Mouse (Mus musculus) megakaryocyte-erythroid progenitor cell, adult 5-6 weeks (primary cell): Measurements from ENCODE around the gene Csad. TPM values are rescaled to one million over a fixed set of nuclear protein-coding genes. Genes with fewer than 3 reads are reported as not detected.

ENCODE experiments used
- ATAC-seq: replicated peaks from 2 replicates; pipeline ENCODE4 v1.8.0; 2016; ENCODE audit warnings: mild to moderate bottlenecking, inconsistent platforms; ENCODE audit not compliant: severe bottlenecking, poor library complexity, low FRiP score, low TSS enrichment
- total RNA-seq, 2 experiments: library from RNA; stranded (forward) in 1 of 2; stranded (reverse) in 1 of 2; fragments of 200-1000, 215-1000 nt in 1 of 2; fragments of >200 nt in 1 of 2; fragmentation: Nextera tagmentation in 1 of 2; gene quantifications; 2 replicates each; pipeline ENCODE4 v1.2.3; 2014 to 2017

Csad gene
- total RNA-seq, 2 experiments from 2014 or later: 21.4 to 33.8 TPM

GRCm38 (mm10) chr15:102142914-102143912 is 61.3 kb downstream of the Csad start:
- ATAC-seq: no peak

- no peak for ATAC-seq
These were observed 63.4 kb downstream of the Csad start for GRCm38 (mm10) chr15:102141120-102141519.

- ATAC-seq: peak; percentile 98
These were observed 68.3 kb downstream of the Csad start, which contains the start of gene Spryd3 for GRCm38 (mm10) chr15:102136129-102136758. TSS of gene Spryd3 (minus strand) at chr15:102136234.

GRCm38 (mm10) chr15:102135522-102136128 is 68.9 kb downstream of the Csad start:
- ATAC-seq: peak; percentile 12

- peak; percentile 51; the same call in 1 of the 2 replicates for ATAC-seq
These were observed 69.8 kb downstream of the Csad start for GRCm38 (mm10) chr15:102134709-102135108.

GRCm38 (mm10) chr15:102133314-102133713 is 71.2 kb downstream of the Csad start:
- ATAC-seq: no peak

Other genes with a start within 250 kb of the Csad start
- 0.17 and 1.5 TPM in 2 replicates for gene Krt8, start 200.2 kb downstream of the Csad start, total RNA-seq (2014; fragmentation: Nextera tagmentation)
- gene Krt8, start 200.2 kb downstream of the Csad start, total RNA-seq (2017): 0.27 TPM in 1 of 2 replicates, not detected in the other
- gene Krt18, start 176.5 kb downstream of the Csad start, total RNA-seq (2014; fragmentation: Nextera tagmentation): 8.3 TPM in 1 of 2 replicates, not detected in the other
- gene Krt18, start 176.5 kb downstream of the Csad start, total RNA-seq (2017): 7.2 and 11.5 TPM in 2 replicates
- 328 and 355 TPM in 2 replicates for gene Eif4b, start 131.0 kb downstream of the Csad start, total RNA-seq (2014; fragmentation: Nextera tagmentation)
- 527 and 549 TPM in 2 replicates for gene Eif4b, start 131.0 kb downstream of the Csad start, total RNA-seq (2017)
- gene Tns2, start 104.3 kb downstream of the Csad start, total RNA-seq (2014; fragmentation: Nextera tagmentation): not detected in 2 replicates
- not detected in 2 replicates for gene Tns2, start 104.3 kb downstream of the Csad start, total RNA-seq (2017)
- 19.6 and 21.5 TPM in 2 replicates for gene Spryd3, start 68.5 kb downstream of the Csad start, total RNA-seq (2014; fragmentation: Nextera tagmentation)
- gene Spryd3, start 68.5 kb downstream of the Csad start, total RNA-seq (2017): 14.4 and 18.7 TPM in 2 replicates
- not detected in 2 replicates for gene Igfbp6, start 60.4 kb downstream of the Csad start, total RNA-seq (2014; fragmentation: Nextera tagmentation)
- gene Igfbp6, start 60.4 kb downstream of the Csad start, total RNA-seq (2017): not detected in 2 replicates
- 12.8 and 15.4 TPM in 2 replicates for gene Soat2, start 54.2 kb downstream of the Csad start, total RNA-seq (2014; fragmentation: Nextera tagmentation)
- 8.9 and 11.2 TPM in 2 replicates for gene Soat2, start 54.2 kb downstream of the Csad start, total RNA-seq (2017)
- gene Zfp740, start 1.5 kb downstream of the Csad start, total RNA-seq (2014; fragmentation: Nextera tagmentation): 39.8 and 65.3 TPM in 2 replicates
- 33.0 and 39.0 TPM in 2 replicates for gene Zfp740, start 1.5 kb downstream of the Csad start, total RNA-seq (2017)
- 13.1 and 17.0 TPM in 2 replicates for gene Itgb7, start 27.2 kb upstream of the Csad start, total RNA-seq (2014; fragmentation: Nextera tagmentation)
- gene Itgb7, start 27.2 kb upstream of the Csad start, total RNA-seq (2017): 47.2 and 51.0 TPM in 2 replicates
- 0.61 and 1.8 TPM in 2 replicates for gene Rarg, start 52.8 kb upstream of the Csad start, total RNA-seq (2014; fragmentation: Nextera tagmentation)
- gene Rarg, start 52.8 kb upstream of the Csad start, total RNA-seq (2017): 1.6 and 6.7 TPM in 2 replicates
- gene Gm9918, start 65.8 kb upstream of the Csad start, total RNA-seq (2014; fragmentation: Nextera tagmentation): not detected in 2 replicates
- not detected in 2 replicates for gene Gm9918, start 65.8 kb upstream of the Csad start, total RNA-seq (2017)
- gene Mfsd5, start 74.7 kb upstream of the Csad start, total RNA-seq (2014; fragmentation: Nextera tagmentation): 30.4 and 32.9 TPM in 2 replicates
- gene Mfsd5, start 74.7 kb upstream of the Csad start, total RNA-seq (2017): 14.2 and 19.5 TPM in 2 replicates
- 54.5 and 68.3 TPM in 2 replicates for gene Espl1, start 91.5 kb upstream of the Csad start, total RNA-seq (2014; fragmentation: Nextera tagmentation)
- 16.6 and 40.6 TPM in 2 replicates for gene Espl1, start 91.5 kb upstream of the Csad start, total RNA-seq (2017)
- 210 and 293 TPM in 2 replicates for gene Pfdn5, start 121.4 kb upstream of the Csad start, total RNA-seq (2014; fragmentation: Nextera tagmentation)
- 214 and 318 TPM in 2 replicates for gene Pfdn5, start 121.4 kb upstream of the Csad start, total RNA-seq (2017)
- gene Myg1, start 127.0 kb upstream of the Csad start, total RNA-seq (2014; fragmentation: Nextera tagmentation): 85.2 and 86.5 TPM in 2 replicates
- 60.8 and 73.8 TPM in 2 replicates for gene Myg1, start 127.0 kb upstream of the Csad start, total RNA-seq (2017)
- gene Aaas, start 146.0 kb upstream of the Csad start, total RNA-seq (2014; fragmentation: Nextera tagmentation): 145 and 165 TPM in 2 replicates
- 179 and 207 TPM in 2 replicates for gene Aaas, start 146.0 kb upstream of the Csad start, total RNA-seq (2017)
- not detected in 2 replicates for gene Sp7, start 162.5 kb upstream of the Csad start, total RNA-seq (2014; fragmentation: Nextera tagmentation)
- not detected in 2 replicates for gene Sp7, start 162.5 kb upstream of the Csad start, total RNA-seq (2017)
- gene Sp1, start 201.4 kb upstream of the Csad start, total RNA-seq (2014; fragmentation: Nextera tagmentation): 68.0 and 80.3 TPM in 2 replicates
- 45.0 and 62.2 TPM in 2 replicates for gene Sp1, start 201.4 kb upstream of the Csad start, total RNA-seq (2017)
- gene Amhr2, start 240.6 kb upstream of the Csad start, total RNA-seq (2014; fragmentation: Nextera tagmentation): not detected in 2 replicates
- not detected in 2 replicates for gene Amhr2, start 240.6 kb upstream of the Csad start, total RNA-seq (2017)